Mouse (Mus musculus): ENCODE measurements around the gene Olfr1382. TPM values are rescaled to one million over a fixed set of nuclear protein-coding genes. Genes with fewer than 3 reads are reported as not detected.
"Not testable (repeated sequence)": the region's sequence is repeated elsewhere in the genome, so short reads cannot be mapped to it uniquely, and the experiment has no call there.

Olfr1382 gene
- not detected in 2 replicates for polyA plus RNA-seq (2016; fragmentation: Nextera tagmentation; extraction: Ambion mirVana)

- WGBS: 81% methylated on average over 3 of the region's 3 CpGs
- H3K27me3 ChIP-seq (ENCODE audit: poor library complexity, severe bottlenecking): no peaks in the 10 kb centered on the region
- DNase-seq (ENCODE audit: extremely low spot score, low spot score): no peak
- no peak within 1 kb of the TSS for H3K4me3 ChIP-seq
- no peaks in the 10 kb centered on the region for H3K36me3 ChIP-seq (replicated peaks)
- H3K4me1 ChIP-seq: no peaks in the 10 kb centered on the region
- H3K27ac ChIP-seq: no peak within 1 kb of the TSS
- H3K9me3 ChIP-seq: no peaks in the 10 kb centered on the region
Observed at GRCm38 (mm10) chr11:49527947-49528346, at the start of gene Olfr1382. Gene Olfr1382 (plus strand): TSS chr11:49528247.

DNA sequence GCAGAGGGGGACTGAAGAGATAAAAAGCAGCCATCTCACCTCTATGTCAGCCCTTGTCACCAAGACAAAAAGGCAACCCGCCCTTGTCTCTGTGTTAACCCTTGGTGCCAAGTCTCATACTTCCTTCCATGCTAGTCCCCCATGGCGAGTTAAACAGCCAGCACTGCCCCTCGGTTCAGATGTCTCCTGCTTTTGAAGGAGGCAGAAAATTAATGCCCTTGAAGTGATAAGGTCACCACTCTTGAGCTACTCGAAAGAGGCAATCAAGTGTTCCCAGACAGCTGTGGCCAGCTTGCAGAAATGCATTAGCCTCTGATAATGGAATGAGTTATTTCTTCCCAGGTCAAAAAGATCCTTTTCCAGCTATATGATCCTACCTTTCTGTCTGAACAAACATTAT is 42.1 kb upstream of the Olfr1382 start:
- WGBS: 80% methylated on average over 4 of the region's 4 CpGs
- Histone ChIP-seq H3K9me3 (no peaks in the 10 kb centered on the region), H3K36me3 (replicated peaks) (no peaks in the 10 kb centered on the region), H3K4me3 (no peak overlapping the region), H3K27me3 (ENCODE audit: poor library complexity, severe bottlenecking) (no peaks in the 10 kb centered on the region), H3K27ac (no peak overlapping the region), H3K4me1 (no peaks in the 10 kb centered on the region)
- no peak for DNase-seq (ENCODE audit: extremely low spot score, low spot score)

- not testable (repeated sequence) for H3K27me3 ChIP-seq (ENCODE audit: poor library complexity, severe bottlenecking); H3K9me3 ChIP-seq; H3K27ac ChIP-seq; H3K4me1 ChIP-seq; H3K4me3 ChIP-seq; H3K36me3 ChIP-seq (replicated peaks); DNase-seq (ENCODE audit: extremely low spot score, low spot score)
- WGBS: 76% methylated on average over 1 of the region's 1 CpGs
Observed at GRCm38 (mm10) chr11:49488770-49489169, 39.3 kb upstream of the Olfr1382 start, which contains the start of gene Olfr1385. Gene Olfr1385 (plus strand): TSS chr11:49489070.

GRCm38 (mm10) chr11:49518086-49518485 is 10.0 kb upstream of the Olfr1382 start:
- no peak for DNase-seq (ENCODE audit: extremely low spot score, low spot score)
- H3K27me3 ChIP-seq (ENCODE audit: poor library complexity, severe bottlenecking): no peaks in the 10 kb centered on the region
- H3K27ac ChIP-seq: no peak overlapping the region
- H3K9me3 ChIP-seq: no peaks in the 10 kb centered on the region
- WGBS: 80% methylated on average over 5 of the region's 5 CpGs
- H3K36me3 ChIP-seq (replicated peaks): no peaks in the 10 kb centered on the region
- H3K4me3 ChIP-seq: no peak overlapping the region
- H3K4me1 ChIP-seq: no peaks in the 10 kb centered on the region

- H3K36me3 ChIP-seq (replicated peaks): no peaks in the 10 kb centered on the region
- H3K4me1 ChIP-seq: no peaks in the 10 kb centered on the region
- no peaks in the 10 kb centered on the region for H3K9me3 ChIP-seq
- no peaks in the 10 kb centered on the region for H3K27me3 ChIP-seq (ENCODE audit: poor library complexity, severe bottlenecking)
- no peak for DNase-seq (ENCODE audit: extremely low spot score, low spot score)
- no peak within 1 kb of the TSS for H3K27ac ChIP-seq
- no peak within 1 kb of the TSS for H3K4me3 ChIP-seq
Observed at GRCm38 (mm10) chr11:49519348-49519747, 8.7 kb upstream of the Olfr1382 start, which contains the start of gene Olfr1383. Gene Olfr1383 (plus strand): TSS chr11:49519648.

- H3K36me3 ChIP-seq (replicated peaks): no peaks in the 10 kb centered on the region
- H3K4me1 ChIP-seq: no peaks in the 10 kb centered on the region
- H3K27me3 ChIP-seq (ENCODE audit: poor library complexity, severe bottlenecking): no peaks in the 10 kb centered on the region
- H3K27ac ChIP-seq: no peak overlapping the region
- no peaks in the 10 kb centered on the region for H3K9me3 ChIP-seq
- no peak overlapping the region for H3K4me3 ChIP-seq
- DNase-seq (ENCODE audit: extremely low spot score, low spot score): no peak
Observed at GRCm38 (mm10) chr11:49532761-49533160, 4.7 kb downstream of the Olfr1382 start.

DNA sequence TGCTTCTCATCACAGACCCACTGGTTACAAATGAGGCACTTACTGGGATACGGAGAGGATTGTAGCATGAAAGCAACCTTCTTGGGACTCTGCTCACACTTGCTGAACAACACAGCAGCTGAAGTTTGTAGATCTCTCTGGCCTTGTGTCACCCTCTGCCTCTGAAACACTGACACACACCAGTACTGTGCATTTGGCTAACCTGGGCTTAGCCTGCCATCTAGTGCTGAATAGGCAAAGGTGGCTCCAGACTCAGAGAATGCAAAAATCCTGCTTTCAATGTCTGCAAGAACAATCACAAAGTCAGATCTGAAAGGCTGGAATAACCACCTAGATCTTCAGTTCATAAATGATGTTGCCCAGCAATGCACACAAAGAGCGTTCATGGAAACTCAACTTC is 8.6 kb downstream of the Olfr1382 start:
- not testable (repeated sequence) for H3K36me3 ChIP-seq (replicated peaks); H3K9me3 ChIP-seq; H3K27me3 ChIP-seq (ENCODE audit: poor library complexity, severe bottlenecking); H3K4me3 ChIP-seq; H3K4me1 ChIP-seq; H3K27ac ChIP-seq; DNase-seq (ENCODE audit: extremely low spot score, low spot score)
- WGBS: 98% methylated on average over 2 of the region's 2 CpGs

DNA sequence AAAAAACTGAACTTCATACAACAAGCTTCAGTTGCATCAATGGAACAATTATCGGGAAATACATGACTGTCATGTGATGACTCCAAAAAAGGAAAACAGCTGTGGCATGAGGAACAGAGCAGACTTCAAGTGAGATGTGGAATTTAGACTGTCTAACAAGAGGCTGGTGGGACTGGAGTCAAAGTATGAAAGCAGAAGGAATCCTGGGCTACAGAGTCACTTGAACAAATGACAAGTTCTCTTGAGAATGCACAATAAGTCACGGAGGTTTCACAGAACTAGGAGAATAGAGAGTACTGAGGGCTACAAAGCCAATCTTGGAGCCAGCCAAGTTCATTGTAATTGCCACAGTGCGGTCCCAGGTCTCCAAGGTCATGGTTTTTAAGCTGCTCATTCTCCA is 15.1 kb downstream of the Olfr1382 start, which contains the start of gene Olfr1381:
Gene Olfr1381, plus strand, starts transcription at position 301 of the 400 bp plus-strand sequence.
- H3K4me1 ChIP-seq; H3K27ac ChIP-seq; H3K4me3 ChIP-seq; H3K36me3 ChIP-seq (replicated peaks); H3K27me3 ChIP-seq (ENCODE audit: poor library complexity, severe bottlenecking); DNase-seq (ENCODE audit: extremely low spot score, low spot score); H3K9me3 ChIP-seq: not testable (repeated sequence)
- 78% methylated on average over 3 of the region's 3 CpGs for WGBS

DNA sequence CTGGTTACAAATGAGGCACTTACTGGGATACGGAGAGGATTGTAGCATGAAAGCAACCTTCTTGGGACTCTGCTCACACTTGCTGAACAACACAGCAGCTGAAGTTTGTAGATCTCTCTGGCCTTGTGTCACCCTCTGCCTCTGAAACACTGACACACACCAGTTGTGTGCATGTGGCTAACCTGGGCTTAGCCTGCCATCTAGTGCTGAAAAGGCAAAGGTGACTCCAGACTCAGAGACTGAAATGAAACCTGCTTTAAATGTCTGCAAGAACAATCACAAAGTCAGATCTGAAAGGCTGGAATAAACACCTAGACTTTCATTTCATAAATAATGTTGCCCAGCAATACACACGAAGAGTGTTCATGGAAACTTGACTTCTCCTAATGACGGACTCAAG is 26.0 kb downstream of the Olfr1382 start:
- H3K27me3 ChIP-seq (ENCODE audit: poor library complexity, severe bottlenecking); DNase-seq (ENCODE audit: extremely low spot score, low spot score); H3K36me3 ChIP-seq (replicated peaks); H3K4me1 ChIP-seq; H3K9me3 ChIP-seq; H3K4me3 ChIP-seq; H3K27ac ChIP-seq: not testable (repeated sequence)
- 86% methylated on average over 3 of the region's 3 CpGs for WGBS

DNA sequence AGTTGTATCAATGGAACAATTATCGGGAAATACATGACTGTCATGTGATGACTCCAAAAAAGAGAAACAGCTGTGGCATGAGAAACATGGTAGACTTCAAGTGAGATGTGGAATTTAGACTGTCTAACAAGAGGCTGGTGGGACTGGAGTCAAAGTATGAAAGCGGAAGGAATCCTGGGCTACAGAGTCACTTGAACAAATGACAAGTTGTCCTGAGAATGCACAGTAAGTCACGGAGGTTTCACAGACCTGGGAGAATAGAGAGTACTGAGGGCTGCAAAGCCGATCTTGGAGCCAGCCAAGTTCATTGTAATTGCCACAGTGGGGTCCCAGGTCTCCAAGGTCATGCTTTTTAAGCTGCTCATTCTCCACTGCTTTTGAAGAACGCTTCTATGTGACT is 28.5 kb downstream of the Olfr1382 start, which contains the start of gene Olfr1380:
Gene Olfr1380, plus strand, starts transcription at position 301 of the 400 bp plus-strand sequence.
- H3K36me3 ChIP-seq (replicated peaks); H3K27me3 ChIP-seq (ENCODE audit: poor library complexity, severe bottlenecking); H3K9me3 ChIP-seq; DNase-seq (ENCODE audit: extremely low spot score, low spot score); H3K4me1 ChIP-seq; H3K4me3 ChIP-seq; H3K27ac ChIP-seq: not testable (repeated sequence)
- WGBS: 70% methylated on average over 5 of the region's 5 CpGs

DNA sequence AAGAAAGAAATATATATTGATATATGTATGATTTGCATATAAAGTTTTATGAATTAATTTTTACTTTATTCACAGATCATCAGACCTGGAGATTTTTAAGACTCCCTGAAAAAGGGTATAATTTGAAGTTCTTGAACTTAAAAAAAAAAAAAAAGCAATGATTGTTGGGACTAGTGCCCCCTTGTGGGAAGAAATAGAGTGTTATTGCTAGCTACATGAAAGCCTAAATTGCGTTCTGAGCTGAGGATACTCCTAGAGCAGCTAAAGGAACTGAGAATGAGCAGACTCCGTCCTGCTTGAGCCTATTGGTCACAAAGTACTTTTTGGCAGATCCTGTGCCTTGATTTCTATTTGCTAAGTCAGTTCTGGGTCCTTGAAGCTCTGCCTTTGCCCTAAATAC is 47.0 kb downstream of the Olfr1382 start:
- not testable (repeated sequence) for H3K9me3 ChIP-seq; H3K4me3 ChIP-seq; H3K36me3 ChIP-seq (replicated peaks); DNase-seq (ENCODE audit: extremely low spot score, low spot score); H3K4me1 ChIP-seq; H3K27me3 ChIP-seq (ENCODE audit: poor library complexity, severe bottlenecking); H3K27ac ChIP-seq
- WGBS: 39% methylated on average over 2 of the region's 2 CpGs

DNA sequence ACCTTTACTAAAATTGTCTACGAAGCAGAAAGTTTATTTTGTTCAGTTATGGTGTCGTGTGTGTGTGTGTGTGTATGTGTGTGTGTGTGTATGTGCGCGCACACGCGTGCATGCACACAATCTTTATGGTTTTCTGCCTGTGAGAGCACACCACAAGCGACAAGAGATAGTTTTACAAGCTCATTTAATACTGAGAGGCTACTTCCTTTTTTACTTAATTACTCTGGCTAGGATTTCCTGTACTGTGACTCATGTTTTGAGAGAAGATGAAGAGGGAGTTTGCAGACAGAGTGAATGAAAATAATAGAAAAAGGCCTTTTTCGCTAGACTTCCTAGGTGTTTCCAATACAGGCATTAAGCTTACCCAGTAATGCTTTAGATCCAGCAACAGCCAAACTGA is 52.4 kb downstream of the Olfr1382 start:
- H3K27me3 ChIP-seq (ENCODE audit: poor library complexity, severe bottlenecking); H3K27ac ChIP-seq; H3K36me3 ChIP-seq (replicated peaks); DNase-seq (ENCODE audit: extremely low spot score, low spot score); H3K4me3 ChIP-seq; H3K9me3 ChIP-seq; H3K4me1 ChIP-seq: not testable (repeated sequence)
- 86% methylated on average over 8 of the region's 8 CpGs for WGBS

Data from forebrain, embryonic 10.5 days (tissue).